Mouse (Mus musculus) CD4-positive, CD25-positive, alpha-beta regulatory T cell, adult 2 months (primary cell): ENCODE data around the gene Alpl.

Source experiments
- DNase-seq: peaks from one replicate; pipeline ENCODE4 v3.0.0-alpha.2; 2012; ENCODE audit warnings: low read depth, low spot score

Alpl gene

GRCm38 (mm10) chr4:137737760-137738159 lies 58.4 kb downstream of the Alpl start:
- no peak for DNase-seq

GRCm38 (mm10) chr4:137736220-137736701 lies 59.9 kb downstream of the Alpl start:
- no peak for DNase-seq

- no peak for DNase-seq
Measured at GRCm38 (mm10) chr4:137733459-137733858, 62.7 kb downstream of the Alpl start.

- DNase-seq: no peak
Measured at GRCm38 (mm10) chr4:137732962-137733361, 63.2 kb downstream of the Alpl start.

GRCm38 (mm10) chr4:137732361-137732760 lies 63.8 kb downstream of the Alpl start:
- DNase-seq: no peak

GRCm38 (mm10) chr4:137731891-137732290 lies 64.3 kb downstream of the Alpl start:
- no peak for DNase-seq

GRCm38 (mm10) chr4:137730757-137731156 lies 65.4 kb downstream of the Alpl start:
- DNase-seq: no peak

GRCm38 (mm10) chr4:137730134-137730533 lies 66.0 kb downstream of the Alpl start:
- peak; percentile 81 for DNase-seq

- DNase-seq: no peak
Measured at GRCm38 (mm10) chr4:137729155-137729855, 66.9 kb downstream of the Alpl start.

- DNase-seq: no peak
Measured at GRCm38 (mm10) chr4:137728399-137729154, 67.6 kb downstream of the Alpl start.

GRCm38 (mm10) chr4:137727506-137728187 lies 68.5 kb downstream of the Alpl start:
- peak; percentile 44 for DNase-seq

- no peak for DNase-seq
Measured at GRCm38 (mm10) chr4:137726739-137727505, 69.3 kb downstream of the Alpl start.

GRCm38 (mm10) chr4:137725541-137726145 lies 70.5 kb downstream of the Alpl start:
- DNase-seq: no peak

GRCm38 (mm10) chr4:137724766-137725165 lies 71.4 kb downstream of the Alpl start:
- DNase-seq: peak; percentile 79

GRCm38 (mm10) chr4:137724212-137724611 lies 72.0 kb downstream of the Alpl start:
- peak; percentile 40 for DNase-seq

GRCm38 (mm10) chr4:137723527-137723926 lies 72.7 kb downstream of the Alpl start:
- no peak for DNase-seq

GRCm38 (mm10) chr4:137722692-137723427 lies 73.3 kb downstream of the Alpl start:
- DNase-seq: peak; percentile 79

- DNase-seq: no peak
Measured at GRCm38 (mm10) chr4:137722230-137722629, 74.0 kb downstream of the Alpl start.

GRCm38 (mm10) chr4:137721563-137721962 lies 74.6 kb downstream of the Alpl start:
- DNase-seq: no peak

GRCm38 (mm10) chr4:137719378-137720077 lies 76.7 kb downstream of the Alpl start:
- DNase-seq: no peak
